Mouse (Mus musculus): ENCODE results near the gene Fam71d. TPM values are rescaled to one million over a fixed set of nuclear protein-coding genes. Genes with fewer than 3 reads are reported as not detected.

Gene Fam71d
- total RNA-seq (2018; cell fraction: chromatin; rRNA removed): 1 to 10 TPM in 1 of 26 experiments, not detected in 25; 2.6 TPM
- not detected for total RNA-seq (2018; cell fraction: cytosol; rRNA removed)
- total RNA-seq (2018; cell fraction: nucleus; rRNA removed): 1 to 10 TPM in 2 of 26 experiments, not detected in 24; 1.4 to 2.8 TPM
- not detected in 3 replicates for polyA plus RNA-seq (2018)

- H3K27ac ChIP-seq: no peak within 1 kb of the TSS
- H3K4me3 ChIP-seq (ENCODE audit: inconsistent target): no peak within 1 kb of the TSS
- H3K79me2 ChIP-seq (ENCODE audit: inconsistent target): no peaks in the 10 kb centered on the region
- WGBS (ENCODE audit: missing documents): 84% methylated on average over 1 of the region's 1 CpGs
- no peaks in the 10 kb centered on the region for H3K36me3 ChIP-seq (ENCODE audit: inconsistent target)
Measured at GRCm38 (mm10) chr12:78691325-78691724, at the start of gene Fam71d. Fam71d (plus strand) TSS chr12:78691535.

- no peak overlapping the region for H3K27ac ChIP-seq
- 100% methylated on average over 2 of the region's 2 CpGs for WGBS (ENCODE audit: missing documents)
Measured at GRCm38 (mm10) chr12:78643691-78644090, 47.6 kb upstream of the Fam71d start.

GRCm38 (mm10) chr12:78645282-78645681 lies 46.1 kb upstream of the Fam71d start:
- Histone ChIP-seq H3K36me3 (ENCODE audit: inconsistent target) (no peaks in the 10 kb centered on the region), H3K79me2 (ENCODE audit: inconsistent target) (no peaks in the 10 kb centered on the region), H3K4me3 (ENCODE audit: inconsistent target) (no peak overlapping the region), H3K27ac (no peak overlapping the region)
- WGBS (ENCODE audit: missing documents): 85% methylated on average over 1 of the region's 1 CpGs

More at GRCm38 (mm10) chr12:78643691-78644090, 47.6 kb upstream of the Fam71d start:
- no peaks in the 10 kb centered on the region for H3K79me2 ChIP-seq (ENCODE audit: inconsistent target)
- H3K4me3 ChIP-seq (ENCODE audit: inconsistent target): no peak overlapping the region
- no peaks in the 10 kb centered on the region for H3K36me3 ChIP-seq (ENCODE audit: inconsistent target)

GRCm38 (mm10) chr12:78659718-78660304 lies 31.5 kb upstream of the Fam71d start:
- H3K79me2 ChIP-seq (ENCODE audit: inconsistent target): no peaks in the 10 kb centered on the region
- no peak overlapping the region for H3K27ac ChIP-seq
- no peaks in the 10 kb centered on the region for H3K36me3 ChIP-seq (ENCODE audit: inconsistent target)
- H3K4me3 ChIP-seq (ENCODE audit: inconsistent target): no peak overlapping the region
- 68% methylated on average over 2 of the region's 2 CpGs for WGBS (ENCODE audit: missing documents)

- no peak overlapping the region for H3K4me3 ChIP-seq (ENCODE audit: inconsistent target)
- H3K27ac ChIP-seq: no peak overlapping the region
- WGBS (ENCODE audit: missing documents): 89% methylated on average over 5 of the region's 5 CpGs
- H3K79me2 ChIP-seq (ENCODE audit: inconsistent target): no peaks in the 10 kb centered on the region
- H3K36me3 ChIP-seq (ENCODE audit: inconsistent target): no peaks in the 10 kb centered on the region
Measured at GRCm38 (mm10) chr12:78678101-78678806, 13.1 kb upstream of the Fam71d start.

GRCm38 (mm10) chr12:78678807-78679189 lies 12.5 kb upstream of the Fam71d start:
- Histone ChIP-seq H3K79me2 (ENCODE audit: inconsistent target) (no peaks in the 10 kb centered on the region), H3K27ac (no peak overlapping the region), H3K4me3 (ENCODE audit: inconsistent target) (no peak overlapping the region), H3K36me3 (ENCODE audit: inconsistent target) (no peaks in the 10 kb centered on the region)
- 96% methylated on average over 2 of the region's 2 CpGs for WGBS (ENCODE audit: missing documents)

- Histone ChIP-seq H3K79me2 (ENCODE audit: inconsistent target) (no peaks in the 10 kb centered on the region), H3K36me3 (ENCODE audit: inconsistent target) (no peaks in the 10 kb centered on the region), H3K27ac (no peak overlapping the region), H3K4me3 (ENCODE audit: inconsistent target) (no peak overlapping the region)
- 84% methylated on average over 2 of the region's 2 CpGs for WGBS (ENCODE audit: missing documents)
Measured at GRCm38 (mm10) chr12:78681048-78681447, 10.3 kb upstream of the Fam71d start.

- H3K27ac ChIP-seq: no peak overlapping the region
- WGBS (ENCODE audit: missing documents): 84% methylated on average over 4 of the region's 4 CpGs
- no peaks in the 10 kb centered on the region for H3K79me2 ChIP-seq (ENCODE audit: inconsistent target)
- no peaks in the 10 kb centered on the region for H3K36me3 ChIP-seq (ENCODE audit: inconsistent target)
- no peak overlapping the region for H3K4me3 ChIP-seq (ENCODE audit: inconsistent target)
Measured at GRCm38 (mm10) chr12:78682279-78682678, 9.1 kb upstream of the Fam71d start.

- Histone ChIP-seq H3K4me3 (ENCODE audit: inconsistent target) (no peak overlapping the region), H3K79me2 (ENCODE audit: inconsistent target) (no peaks in the 10 kb centered on the region), H3K27ac (no peak overlapping the region), H3K36me3 (ENCODE audit: inconsistent target) (no peaks in the 10 kb centered on the region)
- WGBS (ENCODE audit: missing documents): 56% methylated on average over 1 of the region's 1 CpGs
Measured at GRCm38 (mm10) chr12:78685669-78686215, 5.6 kb upstream of the Fam71d start.

- 90% methylated on average over 5 of the region's 5 CpGs for WGBS (ENCODE audit: missing documents)
- no peaks in the 10 kb centered on the region for H3K79me2 ChIP-seq (ENCODE audit: inconsistent target)
- no peaks in the 10 kb centered on the region for H3K36me3 ChIP-seq (ENCODE audit: inconsistent target)
- no peak overlapping the region for H3K4me3 ChIP-seq (ENCODE audit: inconsistent target)
- no peak overlapping the region for H3K27ac ChIP-seq
Measured at GRCm38 (mm10) chr12:78688876-78689275, 2.5 kb upstream of the Fam71d start.

- Histone ChIP-seq H3K4me3 (ENCODE audit: inconsistent target) (no peak overlapping the region), H3K36me3 (ENCODE audit: inconsistent target) (no peaks in the 10 kb centered on the region), H3K27ac (no peak overlapping the region), H3K79me2 (ENCODE audit: inconsistent target) (no peaks in the 10 kb centered on the region)
- 96% methylated on average over 2 of the region's 2 CpGs for whole genome bisulfite sequencing (ENCODE audit: missing documents)
Measured at GRCm38 (mm10) chr12:78693281-78693680, 1.9 kb downstream of the Fam71d start.

- WGBS (ENCODE audit: missing documents): 43% methylated on average over 2 of the region's 2 CpGs
- Histone ChIP-seq H3K79me2 (ENCODE audit: inconsistent target) (no peaks in the 10 kb centered on the region), H3K27ac (no peak overlapping the region), H3K36me3 (ENCODE audit: inconsistent target) (no peaks in the 10 kb centered on the region), H3K4me3 (ENCODE audit: inconsistent target) (no peak overlapping the region)
Measured at GRCm38 (mm10) chr12:78717783-78718182, 26.4 kb downstream of the Fam71d start.

GRCm38 (mm10) chr12:78727723-78728122 lies 36.4 kb downstream of the Fam71d start:
- Histone ChIP-seq H3K4me3 (ENCODE audit: inconsistent target) (no peak overlapping the region), H3K27ac (no peak overlapping the region), H3K36me3 (ENCODE audit: inconsistent target) (no peaks in the 10 kb centered on the region), H3K79me2 (ENCODE audit: inconsistent target) (no peaks in the 10 kb centered on the region)
- WGBS (ENCODE audit: missing documents): 90% methylated on average over 4 of the region's 4 CpGs

- Histone ChIP-seq H3K4me3 (ENCODE audit: inconsistent target) (no peak overlapping the region), H3K79me2 (ENCODE audit: inconsistent target) (no peaks in the 10 kb centered on the region), H3K27ac (no peak overlapping the region), H3K36me3 (ENCODE audit: inconsistent target) (no peaks in the 10 kb centered on the region)
- WGBS (ENCODE audit: missing documents): 81% methylated on average over 2 of the region's 2 CpGs
Measured at GRCm38 (mm10) chr12:78739633-78740032, 48.3 kb downstream of the Fam71d start.

GRCm38 (mm10) chr12:78740289-78740688 lies 49.0 kb downstream of the Fam71d start:
- no peak overlapping the region for H3K27ac ChIP-seq
- no peak overlapping the region for H3K4me3 ChIP-seq (ENCODE audit: inconsistent target)
- H3K36me3 ChIP-seq (ENCODE audit: inconsistent target): no peaks in the 10 kb centered on the region
- 92% methylated on average over 2 of the region's 2 CpGs for whole genome bisulfite sequencing (ENCODE audit: missing documents)
- H3K79me2 ChIP-seq (ENCODE audit: inconsistent target): no peaks in the 10 kb centered on the region

Measured in macrophage (primary cell).